Mouse (Mus musculus) embryonic facial prominence, embryonic 14.5 days (tissue): ENCODE data around the gene Ckmt1. TPM values are rescaled to one million over a fixed set of nuclear protein-coding genes. Genes with fewer than 3 reads are reported as not detected.
"Not testable (repeated sequence)": the region's sequence is repeated elsewhere in the genome, so short reads cannot be mapped to it uniquely, and the experiment has no call there.

ENCODE experiments used
- ATAC-seq: fragments of 200-750 bp; cut with Nextera tagmentation; 2 replicates; pipeline ENCODE4 v1.8.0; 2017; ENCODE audit warnings: low read depth, moderate number of reproducible peaks, moderate TSS enrichment
- DNase-seq: peaks from one replicate; pipeline ENCODE4 v3.0.0-alpha.2; 2015; ENCODE audit warnings: low spot score
- H3K27ac ChIP-seq: fragments of 300-500 bp; sonication (generic); replicated peaks from 2 replicates; pipeline ENCODE4 v1.5.1; 2014; ENCODE audit warnings: low read depth, mild to moderate bottlenecking, low read length, moderate library complexity
- H3K27me3 ChIP-seq: fragments of 300-500 bp; sonication (generic); replicated peaks from 2 replicates; pipeline ENCODE4 v1.6.1; 2014; ENCODE audit warnings: low read length; ENCODE audit not compliant: control insufficient read depth, insufficient read depth
- H3K36me3 ChIP-seq: fragments of 300-500 bp; sonication (generic); 2 replicates; pipeline ENCODE4 v1.6.1; 2014; ENCODE audit warnings: low read length, mixed read lengths; ENCODE audit not compliant: control insufficient read depth, insufficient read depth
- H3K4me1 ChIP-seq: fragments of 300-500 bp; sonication (generic); 2 replicates; pipeline ENCODE4 v1.6.1; 2014; ENCODE audit warnings: antibody characterized with exemption, low read length; ENCODE audit not compliant: control insufficient read depth, insufficient read depth
- H3K4me2 ChIP-seq: fragments of 300-500 bp; sonication (generic); 2 replicates; pipeline ENCODE4 v1.6.1; 2014; ENCODE audit warnings: low read depth, mild to moderate bottlenecking, low read length, moderate library complexity, mixed read lengths
- H3K4me3 ChIP-seq: fragments of 300-500 bp; sonication (generic); 2 replicates; pipeline ENCODE4 v1.5.1; 2014; ENCODE audit warnings: low read depth, mild to moderate bottlenecking, low read length
- H3K9ac ChIP-seq: fragments of 300-500 bp; sonication (generic); 2 replicates; pipeline ENCODE4 v1.6.1; 2014; ENCODE audit warnings: low read depth, mild to moderate bottlenecking, low read length, moderate library complexity, mixed read lengths
- H3K9me3 ChIP-seq: fragments of 300-500 bp; sonication (generic); 2 replicates; pipeline ENCODE4 v1.6.1; 2016; ENCODE audit warnings: low read length; ENCODE audit not compliant: control insufficient read depth
- WGBS: fragments of 180-500 bp; shearing (Covaris S2); extraction: QIAGEN DNeasy Blood & Tissue Kit; methylation state at CpG from one replicate; pipeline ENCODE4 v1.1.7; 2014; 5-methylcytosine and 5-hydroxymethylcytosine counted together
- polyA plus RNA-seq: library from polyadenylated mRNA; unstranded; fragments of >200 nt; fragmentation: Nextera tagmentation; extraction: Ambion mirVana; gene quantifications from 2 replicates; pipeline ENCODE4 v1.2.1, GENCODE M21; 2014

Gene Ckmt1
- polyA plus RNA-seq, 1 experiment from 2014 or later = 31.2 TPM

DNA sequence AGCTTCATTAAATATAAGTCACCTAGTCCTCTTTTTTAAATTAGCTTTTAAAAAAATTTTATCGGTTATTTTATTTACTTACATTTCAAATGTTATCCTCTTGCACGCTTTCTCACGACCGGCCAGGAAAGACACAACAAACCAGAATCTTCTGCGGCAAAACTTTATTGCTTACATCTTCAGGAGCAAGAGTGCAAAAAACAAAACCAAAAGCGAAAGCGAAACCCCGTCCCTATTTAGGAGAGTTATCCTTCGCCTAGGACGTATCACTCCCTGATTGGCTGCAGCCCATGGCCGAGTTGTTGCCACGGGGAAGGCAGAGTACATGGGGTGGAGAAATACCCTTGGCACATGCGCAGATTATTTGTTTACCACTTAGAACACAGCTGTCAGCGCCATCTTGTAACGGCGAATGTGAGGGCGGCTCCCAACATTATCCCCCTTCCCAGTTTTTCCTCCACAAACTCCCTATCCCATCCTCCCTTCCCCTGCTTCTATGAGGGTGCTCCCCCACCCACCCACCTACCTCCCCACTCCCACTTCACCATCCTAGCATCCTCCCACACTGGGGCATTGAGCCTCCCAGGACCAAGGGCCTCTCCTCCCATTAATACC is 29.6 kb downstream of the Ckmt1 start, which contains the start of gene Strc:
TSS of gene Strc (minus strand) at position 208 of the 615 bp plus-strand sequence.
- not testable (repeated sequence) for H3K36me3 ChIP-seq, H3K4me1 ChIP-seq, DNase-seq, H3K4me3 ChIP-seq, H3K9me3 ChIP-seq, H3K4me2 ChIP-seq, H3K9ac ChIP-seq, ATAC-seq, H3K27me3 ChIP-seq, H3K27ac ChIP-seq
- WGBS = 92% methylated on average over 14 of the region's 17 CpGs

DNA sequence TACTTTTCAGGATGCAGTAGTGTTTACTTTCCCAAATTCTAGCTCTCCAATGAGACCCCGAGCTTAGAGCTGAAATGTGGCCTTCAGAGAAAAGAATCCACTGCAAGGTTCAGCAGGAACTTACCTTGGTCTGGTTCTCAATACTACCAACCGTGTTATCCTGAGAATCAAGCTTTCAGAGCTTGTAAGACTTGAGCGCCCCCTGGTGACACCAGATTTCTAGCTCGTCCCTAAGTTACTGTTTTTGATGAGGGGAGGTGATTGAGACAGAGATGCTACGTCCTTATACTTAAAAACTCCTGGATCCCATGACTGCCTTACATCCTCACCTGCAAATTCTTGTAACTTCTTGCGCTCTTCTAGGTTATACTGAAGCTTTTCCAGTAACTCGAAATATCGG is 39.1 kb downstream of the Ckmt1 start:
- ATAC-seq (0 out of 2 replicates have a peak, but pooled peaks have one; percentile 70), DNase-seq (peak; percentile 92)
- no peak overlapping the region for H3K27ac ChIP-seq
- 12% methylated on average over 8 of the region's 8 CpGs for WGBS
- no peaks in the 10 kb centered on the region for H3K9me3 ChIP-seq
- H3K9ac ChIP-seq = no peak overlapping the region
- H3K4me2 ChIP-seq = no peak overlapping the region
- no peaks in the 10 kb centered on the region for H3K27me3 ChIP-seq
- H3K4me3 ChIP-seq = no peak overlapping the region
- H3K4me1 ChIP-seq = no peaks in the 10 kb centered on the region
- H3K36me3 ChIP-seq = no peaks in the 10 kb centered on the region

DNA sequence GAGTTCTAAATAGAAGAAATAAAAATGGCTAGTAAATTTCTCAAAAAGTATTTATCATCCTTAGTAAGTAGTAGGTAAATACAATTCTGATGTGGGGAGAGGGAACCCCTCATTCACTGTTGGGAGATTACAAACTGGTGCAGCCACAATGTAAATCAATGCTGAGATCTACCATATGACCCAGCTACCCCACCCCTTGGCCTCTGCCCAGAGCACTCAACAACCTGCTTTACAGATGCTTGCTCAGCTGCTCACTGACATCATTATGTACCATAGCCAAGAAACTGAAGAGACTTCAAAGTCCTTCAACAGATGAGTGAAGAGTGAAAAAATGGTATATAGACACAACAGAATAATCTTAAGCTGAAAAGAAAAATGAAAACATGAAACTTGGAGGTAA is 45.8 kb downstream of the Ckmt1 start:
- H3K36me3 ChIP-seq = no peaks in the 10 kb centered on the region
- no peaks in the 10 kb centered on the region for H3K4me1 ChIP-seq
- no peak overlapping the region for H3K4me2 ChIP-seq
- DNase-seq = peak; percentile 20
- H3K4me3 ChIP-seq = no peak overlapping the region
- no peak overlapping the region for H3K9ac ChIP-seq
- H3K27ac ChIP-seq = no peak overlapping the region
- H3K27me3 ChIP-seq = no peaks in the 10 kb centered on the region
- H3K9me3 ChIP-seq = 0 out of 2 replicates have a peak, but pooled peaks cover 1% of the 10 kb centered on the region
- no peak for ATAC-seq

DNA sequence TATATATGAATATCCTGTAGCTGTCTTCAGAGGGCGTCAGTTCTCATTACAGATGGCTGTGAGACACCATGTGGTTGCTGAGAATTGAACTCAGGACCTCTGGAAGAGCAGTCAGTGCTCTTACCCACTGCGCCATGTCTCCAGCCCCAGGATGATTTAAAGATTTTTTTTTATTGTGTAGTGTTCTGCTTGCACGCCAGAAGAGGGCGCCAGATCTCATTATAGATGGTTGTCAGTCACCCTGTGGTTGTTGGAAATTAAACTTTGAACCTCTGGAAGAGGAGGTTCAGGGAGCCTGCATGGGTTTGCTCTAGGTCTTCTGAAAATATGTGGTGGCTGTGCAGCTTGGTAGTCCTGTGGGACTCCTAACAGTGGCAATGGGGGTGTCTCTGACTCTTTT is 50.6 kb downstream of the Ckmt1 start:
- Histone ChIP-seq H3K36me3 (no peaks in the 10 kb centered on the region), H3K4me3 (no peak overlapping the region), H3K9ac (no peak overlapping the region), H3K27me3 (no peaks in the 10 kb centered on the region), H3K4me1 (peaks cover 3% of the 10 kb centered on the region; the same call in 1 of the 2 replicates), H3K27ac (no peak overlapping the region), H3K9me3 (0 out of 2 replicates have a peak, but pooled peaks cover 4% of the 10 kb centered on the region), H3K4me2 (no peak overlapping the region)
- ATAC-seq (no peak), DNase-seq (no peak)
- WGBS = 36% methylated on average over 4 of the region's 4 CpGs

DNA sequence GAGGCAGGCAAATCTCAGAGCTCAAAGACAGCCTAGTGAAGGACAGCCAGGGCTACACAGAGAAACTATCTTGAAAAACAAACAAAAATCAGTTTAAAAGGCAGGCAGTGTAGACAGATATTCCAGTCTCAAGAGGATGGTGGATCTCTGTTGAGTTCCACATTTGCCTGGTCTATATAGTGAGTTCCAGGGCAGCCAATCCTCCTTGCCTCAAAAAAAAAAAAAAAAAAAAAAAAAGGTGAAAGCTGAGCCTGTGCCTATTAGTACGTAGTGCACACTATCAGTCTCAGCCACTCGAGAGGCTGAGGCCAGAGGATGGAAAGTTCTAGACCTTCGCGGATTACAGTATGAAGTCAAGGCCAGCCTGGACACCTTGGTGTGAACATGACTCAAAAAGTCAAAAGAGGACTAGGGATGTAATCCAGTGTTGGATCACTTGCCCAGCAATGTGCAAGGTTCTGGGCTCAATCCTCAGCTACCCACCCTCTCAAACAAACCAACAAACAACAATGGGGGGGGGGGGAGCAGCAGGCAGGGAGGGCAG is 55.4 kb downstream of the Ckmt1 start:
- Histone ChIP-seq H3K9me3 (0 out of 2 replicates have a peak, but pooled peaks cover 4% of the 10 kb centered on the region), H3K36me3 (peaks cover 9% of the 10 kb centered on the region), H3K27me3 (no peaks in the 10 kb centered on the region), H3K9ac (peak overlapping the region; percentile 99), H3K4me3 (peak overlapping the region; percentile 88), H3K27ac (peak overlapping the region; percentile 98), H3K4me2 (peak overlapping the region; percentile 74), H3K4me1 (peaks cover 15% of the 10 kb centered on the region)
- ATAC-seq = no peak
- DNase-seq = peak; percentile 32
- 5% methylated on average over 4 of the region's 4 CpGs for WGBS

Other genes starting within 250 kb of the Ckmt1 start
- not detected in 2 replicates for gene Tgm7, start 247.9 kb upstream of the Ckmt1 start, polyA plus RNA-seq
- 20.3 and 20.4 TPM in 2 replicates for gene Adal, start 217.3 kb upstream of the Ckmt1 start, polyA plus RNA-seq
- gene Lcmt2, start 217.1 kb upstream of the Ckmt1 start, polyA plus RNA-seq = 14.9 and 16.9 TPM in 2 replicates
- gene Tubgcp4, start 187.1 kb upstream of the Ckmt1 start, polyA plus RNA-seq = 39.5 and 41.6 TPM in 2 replicates
- gene Zscan29, start 186.6 kb upstream of the Ckmt1 start, polyA plus RNA-seq = 7.3 and 7.4 TPM in 2 replicates
- 50.3 and 60.5 TPM in 2 replicates for gene Trp53bp1, start 86.3 kb upstream of the Ckmt1 start, polyA plus RNA-seq
- gene Map1a, start 68.1 kb upstream of the Ckmt1 start, polyA plus RNA-seq = 10.9 and 15.8 TPM in 2 replicates
- 7.6 and 9.8 TPM in 2 replicates for gene Ppip5k1, start 2.3 kb upstream of the Ckmt1 start, polyA plus RNA-seq
- 0.04 and 0.07 TPM in 2 replicates for gene Strc, start 29.5 kb downstream of the Ckmt1 start, polyA plus RNA-seq
- gene Pdia3, start 56.1 kb downstream of the Ckmt1 start, polyA plus RNA-seq = 572 and 576 TPM in 2 replicates
- gene Catsper2, start 56.1 kb downstream of the Ckmt1 start, polyA plus RNA-seq = 1.7 and 2.1 TPM in 2 replicates
- gene Ell3, start 86.6 kb downstream of the Ckmt1 start, polyA plus RNA-seq = 19.6 and 19.7 TPM in 2 replicates
- gene Serf2, start 91.5 kb downstream of the Ckmt1 start, polyA plus RNA-seq = 639 and 673 TPM in 2 replicates
- 92.5 and 92.9 TPM in 2 replicates for gene Hypk, start 95.6 kb downstream of the Ckmt1 start, polyA plus RNA-seq
- gene Serinc4, start 99.1 kb downstream of the Ckmt1 start, polyA plus RNA-seq = 0.24 and 0.32 TPM in 2 replicates
- gene Mfap1b, start 116.4 kb downstream of the Ckmt1 start, polyA plus RNA-seq = 52.4 and 56.7 TPM in 2 replicates
- 21.9 and 23.3 TPM in 2 replicates for gene Mfap1a, start 149.0 kb downstream of the Ckmt1 start, polyA plus RNA-seq
- 5.3 and 5.6 TPM in 2 replicates for gene Wdr76, start 149.0 kb downstream of the Ckmt1 start, polyA plus RNA-seq